Mouse (Mus musculus) monocyte, adult 59 days (primary cell): ENCODE data around the gene Endod1. TPM values are rescaled to one million over a fixed set of nuclear protein-coding genes. Genes with fewer than 3 reads are reported as not detected.

Experiments used
- total RNA-seq, 2 experiments: library from RNA; stranded (reverse); gene quantifications; one replicate each; pipeline ENCODE4 v1.2.4; 2023

Endod1 gene
- total RNA-seq = 10 to 100 TPM; 12.3 to 12.6 TPM

DNA sequence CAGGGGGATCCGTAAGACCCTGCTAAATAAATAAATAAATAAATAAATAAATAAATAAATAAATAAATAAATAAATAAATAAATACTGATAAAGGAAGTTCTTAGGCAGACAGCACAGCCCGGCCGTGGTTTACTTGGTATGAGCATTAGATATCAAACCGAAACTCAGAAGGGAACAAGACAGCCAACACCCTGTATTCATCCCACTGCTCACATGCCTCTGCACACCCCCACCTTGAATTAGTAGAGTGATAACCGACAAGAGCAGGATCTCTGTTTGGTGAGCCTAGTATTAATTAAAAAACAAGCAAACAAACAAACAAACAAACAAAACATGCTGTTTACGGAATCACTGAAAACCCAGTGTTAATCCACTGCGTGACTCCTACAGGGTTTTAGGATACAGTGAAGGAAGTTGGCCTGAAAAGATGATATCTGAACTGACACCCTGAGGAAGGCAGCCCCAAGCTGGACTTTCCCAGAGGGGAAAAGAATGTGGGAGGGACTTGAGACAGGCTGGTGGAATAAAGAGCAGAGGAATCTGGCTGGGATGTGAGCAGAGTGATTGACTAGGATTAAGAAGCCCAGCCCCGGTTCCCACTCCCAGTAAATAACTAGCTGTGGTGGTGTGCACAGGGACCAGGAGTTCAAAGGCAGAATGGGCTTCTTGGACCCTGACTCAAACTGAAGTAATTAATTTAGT, at the start of gene Endod1:
TSS of gene Endod1 (minus strand) at position 155 of the 703 bp plus-strand sequence.

Other genes starting within 250 kb of the Endod1 start
- gene Sesn3, start 106.4 kb downstream of the Endod1 start, total RNA-seq = 10 to 100 TPM; 13.2 to 17.6 TPM
- gene Kdm4d, start 119.0 kb upstream of the Endod1 start, total RNA-seq = under 1 TPM in 1 of 2 experiments, not detected in 1; 0.33 TPM
- gene Cwc15, start 119.1 kb upstream of the Endod1 start, total RNA-seq = 100 to 1,000 TPM; 105 to 106 TPM